Mouse (Mus musculus) limb, embryonic 14.5 days (tissue): ENCODE results near the gene Slc25a11. TPM values are rescaled to one million over a fixed set of nuclear protein-coding genes. Genes with fewer than 3 reads are reported as not detected.
A peak's percentile ranks its signal among the peaks of the same experiment; 100 is the strongest.

Experiments used
- ATAC-seq: fragments of 200-750 bp; cut with Nextera tagmentation; 2 replicates; pipeline ENCODE4 v1.8.0; 2017; ENCODE audit warnings: low read depth, moderate number of reproducible peaks, moderate TSS enrichment; ENCODE audit not compliant: low FRiP score
- DNase-seq: peaks from one replicate; pipeline ENCODE4 v3.0.0-alpha.2; 2015; ENCODE audit warnings: low spot score
- H3K27ac ChIP-seq: fragments of 300-500 bp; sonication (generic); replicated peaks from 2 replicates; pipeline ENCODE4 v1.5.1; 2014; ENCODE audit warnings: low read depth, mild to moderate bottlenecking, low read length, moderate library complexity, mixed read lengths
- H3K27me3 ChIP-seq: fragments of 300-500 bp; sonication (generic); 2 replicates; pipeline ENCODE4 v1.6.1; 2014; ENCODE audit warnings: low read length, mixed read lengths; ENCODE audit not compliant: control insufficient read depth, insufficient read depth
- H3K36me3 ChIP-seq: fragments of 300-500 bp; sonication (generic); 2 replicates; pipeline ENCODE4 v1.6.1; 2014; ENCODE audit warnings: mild to moderate bottlenecking, low read length, moderate library complexity, mixed read lengths; ENCODE audit not compliant: control insufficient read depth, insufficient read depth
- H3K4me1 ChIP-seq: fragments of 300-500 bp; sonication (generic); 2 replicates; pipeline ENCODE4 v1.6.1; 2014; ENCODE audit warnings: antibody characterized with exemption, low read length, mixed read lengths; ENCODE audit not compliant: control insufficient read depth, insufficient read depth
- H3K4me2 ChIP-seq: fragments of 300-500 bp; sonication (generic); replicated peaks from 2 replicates; pipeline ENCODE4 v1.6.1; 2014; ENCODE audit warnings: low read depth, mild to moderate bottlenecking, low read length, moderate library complexity; ENCODE audit not compliant: severe bottlenecking
- H3K4me3 ChIP-seq: fragments of 300-500 bp; sonication (generic); replicated peaks from 2 replicates; pipeline ENCODE4 v1.5.1; 2014; ENCODE audit warnings: low read length
- H3K9ac ChIP-seq: fragments of 300-500 bp; sonication (generic); 2 replicates; pipeline ENCODE4 v1.6.1; 2014; ENCODE audit warnings: mild to moderate bottlenecking, low read depth, low read length, moderate library complexity; ENCODE audit not compliant: severe bottlenecking
- H3K9me3 ChIP-seq: fragments of 300-500 bp; sonication (generic); 2 replicates; pipeline ENCODE4 v1.6.1; 2016; ENCODE audit warnings: low read length; ENCODE audit not compliant: control insufficient read depth
- POLR2A ChIP-seq: fragments of 200-500 bp; IDR thresholded peaks from 2 replicates; pipeline ENCODE4 v1.8.0; 2012; ENCODE audit warnings: inconsistent platforms, mild to moderate bottlenecking, moderate library complexity, borderline replicate concordance; ENCODE audit not compliant: insufficient read depth, insufficient read length; ENCODE audit errors: extremely low read depth
- WGBS: fragments of 180-500 bp; shearing (Covaris S2); extraction: QIAGEN DNeasy Blood & Tissue Kit; methylation state at CpG from one replicate; pipeline ENCODE4 v1.1.7; 2014; 5-methylcytosine and 5-hydroxymethylcytosine counted together
- polyA plus RNA-seq, 2 experiments: library from polyadenylated mRNA; depleted of rRNA in 1 of 2; stranded (reverse) in 1 of 2; unstranded in 1 of 2; fragments of >200 nt; fragmentation: Nextera tagmentation in 1 of 2; extraction: Ambion mirVana in 1 of 2; gene quantifications; 2 replicates each; pipeline versions ENCODE4 v1.2.1 to v1.2.3; 2012 to 2014

Slc25a11 gene
- polyA plus RNA-seq, 2 experiments: 134 to 163 TPM

- Histone ChIP-seq H3K9me3 (no peaks in the 10 kb centered on the region), H3K4me2 (peak overlapping the region; percentile 79), H3K4me1 (peaks cover 9% of the 10 kb centered on the region), H3K4me3 (peak overlapping the region; percentile 75), H3K36me3 (peaks cover 31% of the 10 kb centered on the region), H3K27me3 (no peaks in the 10 kb centered on the region), H3K9ac (peak overlapping the region; percentile 77), H3K27ac (peak overlapping the region; percentile 79)
- WGBS: 2% methylated on average over 15 of the region's 16 CpGs
- no peak for TF ChIP-seq POLR2A
- ATAC-seq (peak; percentile 72), DNase-seq (no peak)
Measured at GRCm38 (mm10) chr11:70686901-70687566, 39.8 kb upstream of the Slc25a11 start.

- Histone ChIP-seq H3K9ac (0 out of 2 replicates have a peak overlapping the region, but pooled peaks have one; percentile 2), H3K4me3 (no peak overlapping the region), H3K9me3 (no peaks in the 10 kb centered on the region), H3K4me1 (peaks cover 5% of the 10 kb centered on the region; the same call in 1 of the 2 replicates), H3K4me2 (no peak overlapping the region), H3K36me3 (peaks cover 55% of the 10 kb centered on the region), H3K27me3 (no peaks in the 10 kb centered on the region), H3K27ac (no peak overlapping the region)
- 83% methylated on average over 5 of the region's 5 CpGs for WGBS
- no peak for TF ChIP-seq POLR2A
- ATAC-seq: no peak
- no peak for DNase-seq
Measured at GRCm38 (mm10) chr11:70683640-70684039, 36.4 kb upstream of the Slc25a11 start.

- no peak for TF ChIP-seq POLR2A
- H3K9me3 ChIP-seq: no peaks in the 10 kb centered on the region
- no peaks in the 10 kb centered on the region for H3K4me1 ChIP-seq
- peaks cover 61% of the 10 kb centered on the region for H3K36me3 ChIP-seq
- WGBS: 20% methylated on average over 11 of the region's 11 CpGs
- no peak overlapping the region for H3K27ac ChIP-seq
- no peak overlapping the region for H3K9ac ChIP-seq
- no peak overlapping the region for H3K4me3 ChIP-seq
- no peaks in the 10 kb centered on the region for H3K27me3 ChIP-seq
- H3K4me2 ChIP-seq: no peak overlapping the region
- peak; percentile 48 for DNase-seq
- peak; percentile 56; the same call in 1 of the 2 replicates for ATAC-seq
Measured at GRCm38 (mm10) chr11:70681897-70682581, 34.8 kb upstream of the Slc25a11 start.

GRCm38 (mm10) chr11:70681170-70681569 lies 33.9 kb upstream of the Slc25a11 start:
- no peaks in the 10 kb centered on the region for H3K9me3 ChIP-seq
- H3K4me3 ChIP-seq: no peak overlapping the region
- ATAC-seq: no peak
- H3K36me3 ChIP-seq: peaks cover 69% of the 10 kb centered on the region
- no peaks in the 10 kb centered on the region for H3K27me3 ChIP-seq
- H3K4me2 ChIP-seq: no peak overlapping the region
- no peaks in the 10 kb centered on the region for H3K4me1 ChIP-seq
- no peak for TF ChIP-seq POLR2A
- DNase-seq: no peak
- H3K27ac ChIP-seq: no peak overlapping the region
- 63% methylated on average over 12 of the region's 12 CpGs for WGBS
- no peak overlapping the region for H3K9ac ChIP-seq

GRCm38 (mm10) chr11:70679894-70680293 lies 32.6 kb upstream of the Slc25a11 start:
- Histone ChIP-seq H3K9me3 (no peaks in the 10 kb centered on the region), H3K4me3 (no peak overlapping the region), H3K27me3 (no peaks in the 10 kb centered on the region), H3K9ac (no peak overlapping the region), H3K4me2 (no peak overlapping the region), H3K4me1 (no peaks in the 10 kb centered on the region), H3K36me3 (peaks cover 71% of the 10 kb centered on the region), H3K27ac (no peak overlapping the region)
- TF ChIP-seq POLR2A: no peak
- no peak for ATAC-seq
- WGBS: 88% methylated on average over 8 of the region's 8 CpGs
- DNase-seq: no peak
